Mouse (Mus musculus): Measurements from ENCODE around the gene Dag1. TPM values are rescaled to one million over a fixed set of nuclear protein-coding genes. Genes with fewer than 3 reads are reported as not detected.

The Dag1 gene
- total RNA-seq, 2 experiments from 2014 or later: 5.4 to 12.3 TPM

DNA sequence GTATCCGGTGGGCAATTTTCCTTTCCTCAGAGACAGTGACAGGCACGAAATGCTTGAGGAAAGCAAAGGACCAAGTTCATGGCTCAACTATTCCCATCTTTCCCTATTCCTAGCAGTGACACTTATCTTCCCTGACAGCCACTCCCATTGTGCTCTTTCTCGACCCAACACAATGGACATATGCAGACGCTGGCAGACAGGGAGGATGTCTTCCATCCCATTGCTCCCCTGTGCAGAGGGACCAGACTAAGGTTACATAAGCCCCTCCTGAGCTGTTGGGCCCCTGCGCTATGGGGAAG, 74.3 kb downstream of the Dag1 start:
- ATAC-seq (ENCODE audit: poor library complexity, severe bottlenecking): no peak

DNA sequence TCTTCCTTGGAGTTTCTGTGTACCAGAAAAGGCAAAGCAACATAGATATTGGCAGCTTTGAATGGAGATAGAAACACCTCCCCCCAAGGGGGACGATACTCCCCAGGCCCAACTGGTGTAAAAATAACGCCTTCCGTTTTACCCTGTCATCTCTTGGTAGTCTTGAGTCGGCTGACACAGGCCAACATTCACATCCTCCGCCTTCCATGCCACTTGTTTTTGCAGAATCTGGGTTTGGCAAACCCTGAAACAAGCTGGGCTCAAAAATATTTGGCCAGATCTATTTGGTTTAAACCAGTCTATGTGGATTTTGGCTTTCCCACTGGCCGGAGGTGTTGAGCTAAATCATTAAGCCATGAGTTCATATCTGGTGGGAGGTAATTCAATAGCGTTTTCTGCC, 74.7 kb downstream of the Dag1 start:
- no peak for ATAC-seq (ENCODE audit: poor library complexity, severe bottlenecking)

DNA sequence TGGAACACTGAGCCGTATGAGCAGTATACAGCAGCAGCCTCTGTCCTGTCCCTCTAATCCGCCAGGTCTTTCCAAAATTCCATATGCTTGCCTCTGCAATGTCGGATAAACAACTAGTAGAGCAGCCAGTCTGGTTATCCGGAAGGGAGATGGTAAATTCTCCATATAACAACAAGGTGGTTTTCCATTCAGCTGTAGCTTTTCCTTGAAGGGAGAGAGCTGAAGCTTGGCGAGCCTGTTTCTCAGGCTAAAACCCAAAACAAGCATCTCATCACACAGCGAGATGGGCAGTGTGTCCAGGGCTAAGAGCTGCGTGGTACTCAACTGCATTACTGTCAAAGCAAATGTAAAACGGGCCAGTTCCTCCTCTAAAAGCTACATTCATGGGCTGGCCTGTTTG, 75.2 kb downstream of the Dag1 start:
- no peak for ATAC-seq (ENCODE audit: poor library complexity, severe bottlenecking)

DNA sequence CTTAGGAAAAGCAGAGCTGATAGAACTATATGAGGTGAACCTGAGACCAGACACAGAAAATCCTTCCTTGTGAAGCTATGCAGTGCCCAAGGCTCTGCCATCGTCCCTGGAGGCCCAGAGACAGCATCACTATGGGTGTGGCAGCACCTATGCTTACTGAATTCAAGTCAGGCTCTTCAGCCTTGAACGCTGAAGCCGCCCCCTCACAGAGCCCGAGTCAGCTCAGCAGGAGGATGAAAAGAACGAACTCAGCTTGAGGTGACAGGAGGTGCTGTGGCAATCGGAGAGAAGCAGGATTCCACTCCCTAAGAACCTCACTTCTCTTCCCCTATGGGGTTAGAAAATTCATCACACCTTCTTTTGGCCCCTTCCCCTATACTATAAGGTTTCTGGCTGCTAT, 76.1 kb downstream of the Dag1 start:
- no peak for ATAC-seq (ENCODE audit: poor library complexity, severe bottlenecking)

DNA sequence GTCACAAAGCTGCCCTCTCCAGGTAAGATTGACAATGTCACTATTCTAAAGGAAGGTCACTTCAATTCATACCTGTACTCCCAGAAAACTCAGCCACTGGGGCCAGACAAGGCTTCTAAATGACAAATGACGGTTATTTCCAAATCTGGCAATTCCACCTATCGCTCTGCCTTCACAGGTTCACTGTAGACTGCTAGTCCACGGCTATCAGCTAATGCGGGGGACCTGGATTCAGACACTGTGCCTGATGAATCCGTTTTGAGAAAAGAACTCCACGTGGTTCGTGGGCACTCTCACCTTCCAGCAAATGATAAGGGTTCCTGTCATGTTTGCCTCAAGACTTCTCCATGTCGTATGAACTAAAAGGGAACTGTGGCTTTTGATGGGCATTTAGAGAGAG, 78.0 kb downstream of the Dag1 start:
- no peak for ATAC-seq (ENCODE audit: poor library complexity, severe bottlenecking)

DNA sequence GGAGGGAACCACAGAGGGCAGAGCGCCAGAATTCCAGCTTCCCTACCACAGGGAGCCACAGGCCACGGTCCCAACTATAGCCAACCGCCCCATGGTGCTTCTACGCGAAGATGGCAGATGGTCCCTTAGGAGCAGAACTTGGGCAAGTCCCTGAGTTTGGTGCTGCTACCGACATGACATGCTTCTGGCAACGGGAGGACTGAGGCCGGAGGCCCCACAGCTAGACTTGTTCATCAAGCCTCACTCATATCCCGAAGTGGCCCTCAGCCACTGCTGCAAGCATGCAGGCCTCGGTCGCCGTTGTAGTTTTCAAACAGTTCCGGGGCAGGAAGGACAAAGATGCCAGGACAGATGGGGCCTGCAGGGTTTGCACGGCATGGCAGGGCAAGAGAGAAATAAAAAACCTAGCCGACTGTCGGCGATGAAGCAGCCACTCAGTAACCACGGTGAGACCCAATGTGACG, 80.2 kb downstream of the Dag1 start:
- ATAC-seq (ENCODE audit: poor library complexity, severe bottlenecking): no peak

DNA sequence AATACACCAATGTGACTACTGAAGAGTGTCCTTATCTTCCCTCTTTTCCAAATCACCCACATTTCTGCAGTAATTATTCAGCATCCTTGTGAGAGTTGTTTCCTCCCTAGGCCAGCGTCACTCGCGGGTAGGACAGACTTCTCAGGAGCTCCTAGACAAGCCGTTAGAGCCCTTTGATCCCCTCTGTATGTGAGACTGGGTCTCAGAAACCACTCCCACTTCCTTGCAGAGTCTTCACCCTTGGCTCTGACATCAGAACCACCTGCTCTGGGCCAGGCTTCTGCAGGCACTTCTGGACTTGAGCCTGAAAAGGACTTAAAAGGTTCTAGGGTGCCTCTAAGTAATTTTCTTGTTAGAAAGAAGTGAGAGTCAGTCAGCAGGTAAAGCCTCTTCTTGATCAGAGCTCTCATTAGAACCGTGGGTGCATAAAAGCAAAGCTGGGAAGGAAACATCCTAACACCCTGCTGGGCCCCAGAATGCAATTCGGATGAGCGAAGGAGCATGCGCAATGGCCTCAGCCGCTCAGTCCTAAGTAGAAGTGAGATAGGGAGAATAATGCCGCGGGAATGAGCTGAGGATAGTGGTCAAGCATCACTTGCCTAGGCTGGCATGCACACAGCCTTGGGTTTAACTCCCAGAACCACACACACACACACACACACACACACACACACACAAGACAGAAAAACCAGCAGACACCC, 80.8 kb downstream of the Dag1 start:
- ATAC-seq (ENCODE audit: poor library complexity, severe bottlenecking): no peak

DNA sequence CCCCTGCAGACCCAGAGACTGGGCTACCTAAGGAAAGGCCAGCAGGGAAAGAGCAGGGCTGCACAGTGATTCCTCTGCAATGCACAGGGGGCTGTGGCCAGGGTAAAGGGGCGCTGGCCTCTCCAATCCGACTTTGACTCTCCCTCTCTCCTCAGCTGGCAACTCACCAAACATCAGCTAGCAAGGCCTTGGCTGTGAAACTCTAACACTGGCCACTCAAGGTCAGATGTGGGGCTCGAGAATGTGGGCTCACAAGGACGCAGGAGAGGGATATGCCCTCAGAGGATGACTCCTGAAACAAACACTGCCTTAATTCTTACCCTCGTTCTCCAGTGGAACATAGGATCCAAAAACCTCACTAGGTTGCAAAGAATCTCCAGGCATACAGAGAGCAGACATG, 85.4 kb downstream of the Dag1 start:
- ATAC-seq (ENCODE audit: poor library complexity, severe bottlenecking): no peak

DNA sequence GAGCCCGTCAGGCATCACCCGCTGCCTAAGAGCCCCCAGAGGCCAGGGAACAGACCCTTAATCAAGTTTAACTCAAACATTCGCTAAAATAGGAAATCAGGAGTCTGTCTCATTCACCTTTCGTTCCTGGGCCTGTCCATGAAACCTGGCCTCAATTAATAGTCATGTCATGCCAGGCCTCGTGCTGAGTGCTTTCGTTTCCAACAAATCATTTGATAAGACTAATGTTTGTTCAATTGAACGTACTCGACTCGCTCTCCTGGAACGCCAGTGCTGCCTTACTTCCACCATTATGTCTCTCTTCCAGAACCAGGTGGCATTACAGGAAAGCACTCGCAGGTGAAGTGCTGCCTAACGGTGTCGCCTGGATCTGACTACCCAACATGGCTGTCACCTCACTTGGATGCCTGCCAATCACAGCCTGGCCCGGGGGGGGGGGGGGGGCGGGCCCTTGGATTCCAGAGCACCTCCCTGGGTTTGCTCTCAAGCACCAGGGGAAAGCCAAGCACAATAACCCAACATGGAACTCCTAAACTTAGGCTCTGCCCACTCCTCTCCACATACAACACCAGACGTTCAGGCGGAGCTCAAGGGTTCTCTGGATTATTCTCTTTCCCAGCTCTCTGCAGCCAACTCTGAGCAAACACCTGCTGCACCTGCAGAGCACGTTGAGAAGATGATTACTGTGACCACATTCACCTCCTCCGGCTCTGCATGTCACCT, 88.5 kb downstream of the Dag1 start:
- ATAC-seq (ENCODE audit: poor library complexity, severe bottlenecking): no peak

DNA sequence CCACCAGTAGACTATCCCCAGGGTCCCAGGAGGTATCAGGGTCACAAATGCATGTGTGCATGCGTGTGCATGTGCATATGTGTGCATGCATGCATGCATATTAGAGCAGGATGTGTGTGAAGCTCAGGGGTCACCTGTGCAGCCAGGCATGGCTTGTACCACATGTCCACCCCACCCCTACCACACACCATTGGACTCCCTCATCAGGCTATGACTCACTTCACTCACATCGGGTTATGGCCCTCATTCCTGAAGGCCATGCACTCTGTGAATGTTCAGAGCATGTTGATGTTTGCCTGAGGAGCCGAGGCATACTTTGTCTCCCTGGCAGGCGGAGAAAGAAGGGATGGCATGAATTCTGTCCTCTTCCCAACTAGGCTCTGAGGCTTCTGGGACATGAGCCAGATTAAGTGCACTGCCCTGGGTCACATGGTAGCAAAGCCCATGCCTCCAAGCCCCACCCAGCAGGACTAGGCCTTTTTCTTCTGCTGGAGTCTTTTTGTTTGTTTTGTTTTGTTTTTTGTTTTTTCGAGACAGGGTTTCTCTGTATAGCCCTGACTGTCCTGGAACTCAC, 90.9 kb downstream of the Dag1 start:
- no peak for ATAC-seq (ENCODE audit: poor library complexity, severe bottlenecking)

DNA sequence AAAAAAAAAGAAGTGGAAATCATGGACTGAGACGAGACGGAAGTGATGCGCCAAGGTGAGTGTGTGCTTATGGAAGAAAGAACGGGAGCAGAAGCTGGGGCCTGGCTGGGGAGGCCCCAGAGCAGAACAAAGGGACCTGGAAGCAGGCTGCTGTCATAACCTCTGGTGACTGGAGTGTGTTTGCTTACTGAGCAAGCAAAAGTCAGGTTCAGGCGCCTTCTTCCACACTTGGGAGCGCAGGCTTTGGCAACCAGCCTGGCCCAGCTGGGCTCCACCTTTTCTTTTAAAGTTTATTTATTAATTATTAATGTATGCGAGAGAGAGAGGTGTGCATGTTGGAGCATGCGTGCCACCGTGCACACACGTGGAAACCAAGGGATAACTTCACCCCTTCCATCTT, 94.0 kb downstream of the Dag1 start:
- no peak for ATAC-seq (ENCODE audit: poor library complexity, severe bottlenecking)

DNA sequence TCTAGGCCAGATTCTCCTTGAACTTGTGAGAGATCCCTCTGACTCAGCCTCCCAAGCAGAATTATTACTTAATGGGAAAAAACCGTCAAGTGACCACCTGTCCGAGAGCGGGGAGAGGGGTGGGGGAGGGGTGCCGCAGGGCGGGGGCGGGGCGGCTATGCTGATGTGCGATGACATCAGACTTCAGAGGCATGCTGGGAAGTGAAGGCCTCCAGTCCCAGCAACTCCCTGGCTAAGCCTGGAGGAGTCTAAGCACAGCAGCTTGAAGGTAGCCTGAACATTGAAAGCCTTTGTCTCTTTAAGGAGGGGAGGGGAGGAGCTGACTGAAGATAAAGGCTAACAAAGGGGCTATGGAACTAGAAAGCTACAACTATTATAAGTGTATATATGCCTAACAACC, 98.6 kb downstream of the Dag1 start:
- ATAC-seq (ENCODE audit: poor library complexity, severe bottlenecking): no peak

DNA sequence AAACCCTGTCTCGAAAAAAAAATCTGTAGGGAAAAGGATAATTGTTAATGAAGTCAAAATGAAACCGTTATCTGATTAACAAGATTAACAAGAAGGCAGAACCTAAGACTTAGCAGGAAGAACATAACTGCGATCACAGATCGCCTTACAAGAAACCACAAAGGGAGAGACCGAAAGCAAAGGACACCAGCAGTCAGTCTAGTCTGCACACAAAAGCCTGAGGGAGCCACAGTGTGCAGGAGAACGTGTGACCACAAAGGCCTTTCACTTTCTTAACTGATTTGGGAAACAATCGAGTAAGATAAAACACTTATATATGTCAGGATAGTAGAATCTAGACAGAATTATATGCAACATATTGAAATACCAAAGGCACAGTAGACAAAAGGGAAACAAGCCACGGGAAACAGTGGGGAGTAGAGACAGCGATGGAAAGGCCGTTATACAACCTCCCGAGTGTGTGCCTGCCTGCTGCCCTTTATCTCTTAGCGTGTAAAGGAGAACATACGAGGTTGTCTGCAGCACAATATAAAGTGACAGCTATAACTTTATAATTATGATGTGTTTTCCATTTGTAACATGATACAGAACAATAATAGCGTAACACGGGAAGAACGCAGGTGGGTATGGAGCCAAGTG, 100.0 kb downstream of the Dag1 start:
- peak; percentile 38; the same call in 1 of the 2 replicates for ATAC-seq (ENCODE audit: poor library complexity, severe bottlenecking)

DNA sequence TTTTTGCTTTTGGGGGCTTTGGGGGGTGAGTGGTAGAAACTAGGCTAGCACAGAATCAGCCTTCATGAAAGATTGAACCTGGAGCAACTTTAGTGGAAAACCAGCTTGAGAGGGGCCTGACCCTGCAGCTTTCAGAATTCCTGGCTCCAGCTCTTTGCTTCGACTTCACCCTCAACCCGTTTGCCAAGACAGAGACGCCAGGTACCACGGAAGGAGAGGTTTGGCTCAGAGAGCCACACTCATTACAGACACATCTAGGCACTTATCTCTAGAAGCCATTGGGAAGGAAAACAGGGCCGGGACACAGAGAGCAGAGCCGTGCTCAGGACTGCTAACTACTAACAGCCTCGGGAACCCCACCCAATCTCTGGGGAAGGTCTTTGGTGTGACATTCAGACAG, 105.9 kb downstream of the Dag1 start:
- ATAC-seq (ENCODE audit: poor library complexity, severe bottlenecking): no peak

DNA sequence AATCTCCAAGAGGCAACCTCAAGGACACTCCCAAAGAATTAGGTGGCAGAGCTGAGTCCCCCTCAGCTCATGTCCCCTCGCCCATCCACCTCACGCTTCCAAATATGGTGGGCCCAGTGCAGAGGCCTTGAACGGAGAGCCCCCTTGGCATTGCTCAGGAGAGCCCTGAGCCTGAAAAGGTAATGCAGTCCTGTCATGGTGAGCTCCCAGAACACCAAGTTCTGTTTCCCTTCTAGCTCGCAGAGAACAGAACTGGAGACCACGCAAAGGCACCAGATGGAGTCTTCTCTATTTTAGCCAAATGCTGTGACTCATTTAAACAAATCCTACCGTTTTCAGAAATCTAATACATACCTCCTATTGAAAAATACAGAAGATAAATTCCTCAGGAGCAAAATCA, 106.3 kb downstream of the Dag1 start:
- ATAC-seq (ENCODE audit: poor library complexity, severe bottlenecking): no peak

DNA sequence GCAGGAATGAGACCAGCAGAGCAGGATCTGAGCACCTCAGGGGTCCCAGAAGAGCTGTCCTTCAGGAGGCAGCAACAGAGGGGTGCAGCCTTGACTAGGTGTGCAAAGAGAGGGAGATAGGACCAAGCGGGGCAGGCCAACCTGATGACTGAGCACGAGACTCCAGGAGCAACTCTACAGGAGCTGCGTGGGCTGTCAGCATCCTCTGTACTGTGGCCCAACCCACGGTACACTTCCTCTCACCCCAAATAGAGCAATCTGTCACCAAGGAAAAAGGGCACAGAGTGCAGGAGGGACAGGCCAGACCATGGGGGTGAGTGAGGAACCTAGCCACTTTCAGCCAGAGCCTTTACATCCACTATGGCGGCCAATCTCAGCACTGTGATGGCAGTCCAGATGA, 107.0 kb downstream of the Dag1 start:
- no peak for ATAC-seq (ENCODE audit: poor library complexity, severe bottlenecking)

DNA sequence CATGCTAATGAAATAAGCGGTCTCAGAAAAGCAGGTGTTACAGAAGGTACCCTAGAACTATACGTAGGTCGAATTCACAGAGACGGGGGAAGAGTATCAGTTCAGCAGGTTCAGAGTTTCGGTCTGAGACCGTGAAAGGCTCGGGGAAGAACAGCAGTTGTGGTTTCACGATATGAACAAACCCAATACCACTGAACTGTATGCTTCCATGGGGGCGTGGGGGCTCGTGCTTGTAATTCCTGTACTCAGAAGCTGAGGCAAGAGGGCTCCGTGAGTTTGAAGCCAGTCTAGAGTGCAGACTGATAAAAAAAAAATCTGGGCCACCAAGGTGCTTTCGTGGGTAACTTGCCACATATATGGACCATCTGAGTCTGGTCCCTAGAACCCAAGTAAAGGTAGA, 108.9 kb downstream of the Dag1 start:
- ATAC-seq (ENCODE audit: poor library complexity, severe bottlenecking): no peak

Other genes with a start within 250 kb of the Dag1 start
- 6.4 and 6.9 TPM in 2 replicates for gene Gmppb, start 214.7 kb downstream of the Dag1 start, total RNA-seq (2015)
- 14.0 and 19.1 TPM in 2 replicates for gene Gmppb, start 214.7 kb downstream of the Dag1 start, total RNA-seq (2017)
- gene Amigo3, start 210.8 kb downstream of the Dag1 start, total RNA-seq (2015): 1.2 and 1.5 TPM in 2 replicates
- 2.0 and 2.6 TPM in 2 replicates for gene Amigo3, start 210.8 kb downstream of the Dag1 start, total RNA-seq (2017)
- gene Mst1, start 183.5 kb downstream of the Dag1 start, total RNA-seq (2015): 0.69 TPM in 1 of 2 replicates, not detected in the other
- not detected in 2 replicates for gene Mst1, start 183.5 kb downstream of the Dag1 start, total RNA-seq (2017)
- 27.8 and 30.7 TPM in 2 replicates for gene Rnf123, start 180.6 kb downstream of the Dag1 start, total RNA-seq (2015)
- 20.9 and 21.1 TPM in 2 replicates for gene Rnf123, start 180.6 kb downstream of the Dag1 start, total RNA-seq (2017)
- gene Apeh, start 169.4 kb downstream of the Dag1 start, total RNA-seq (2015): 37.9 and 41.0 TPM in 2 replicates
- gene Apeh, start 169.4 kb downstream of the Dag1 start, total RNA-seq (2017): 56.9 and 61.8 TPM in 2 replicates
- gene Bsn, start 73.6 kb downstream of the Dag1 start, total RNA-seq (2015): 0.91 and 1.5 TPM in 2 replicates
- 0.37 and 0.62 TPM in 2 replicates for gene Bsn, start 73.6 kb downstream of the Dag1 start, total RNA-seq (2017)
- gene Nicn1, start 26.5 kb upstream of the Dag1 start, total RNA-seq (2015): 3.9 and 4.3 TPM in 2 replicates
- gene Nicn1, start 26.5 kb upstream of the Dag1 start, total RNA-seq (2017): 2.6 and 3.6 TPM in 2 replicates
- gene Amt, start 32.9 kb upstream of the Dag1 start, total RNA-seq (2015): 0.71 TPM in 1 of 2 replicates, not detected in the other
- gene Amt, start 32.9 kb upstream of the Dag1 start, total RNA-seq (2017): 0.11 TPM in 1 of 2 replicates, not detected in the other
- 468 and 473 TPM in 2 replicates for gene Rhoa, start 42.2 kb upstream of the Dag1 start, total RNA-seq (2015)
- gene Rhoa, start 42.2 kb upstream of the Dag1 start, total RNA-seq (2017): 585 and 627 TPM in 2 replicates
- 16.5 and 23.8 TPM in 2 replicates for gene Tcta, start 42.2 kb upstream of the Dag1 start, total RNA-seq (2015)
- gene Tcta, start 42.2 kb upstream of the Dag1 start, total RNA-seq (2017): 6.2 and 8.4 TPM in 2 replicates
- 2,393 and 2,822 TPM in 2 replicates for gene Gpx1, start 74.9 kb upstream of the Dag1 start, total RNA-seq (2015)
- 1,668 and 1,978 TPM in 2 replicates for gene Gpx1, start 74.9 kb upstream of the Dag1 start, total RNA-seq (2017)
- 144 and 148 TPM in 2 replicates for gene Usp4, start 83.9 kb upstream of the Dag1 start, total RNA-seq (2015)
- 75.0 and 78.7 TPM in 2 replicates for gene Usp4, start 83.9 kb upstream of the Dag1 start, total RNA-seq (2017)
- 0.47 and 0.98 TPM in 2 replicates for gene 1700102P08Rik, start 128.8 kb upstream of the Dag1 start, total RNA-seq (2015)
- 1.4 and 3.0 TPM in 2 replicates for gene 1700102P08Rik, start 128.8 kb upstream of the Dag1 start, total RNA-seq (2017)
- not detected in 2 replicates for gene Ccdc36, start 164.5 kb upstream of the Dag1 start, total RNA-seq (2015)
- 0.15 and 0.28 TPM in 2 replicates for gene Ccdc36, start 164.5 kb upstream of the Dag1 start, total RNA-seq (2017)
- gene BC048562, start 172.5 kb upstream of the Dag1 start, total RNA-seq (2015): not detected in 2 replicates
- gene BC048562, start 172.5 kb upstream of the Dag1 start, total RNA-seq (2017): not detected in 2 replicates
- gene Ccdc71, start 196.6 kb upstream of the Dag1 start, total RNA-seq (2015): 26.7 and 29.4 TPM in 2 replicates
- 10.9 and 12.8 TPM in 2 replicates for gene Ccdc71, start 196.6 kb upstream of the Dag1 start, total RNA-seq (2017)
- gene Klhdc8b, start 197.6 kb upstream of the Dag1 start, total RNA-seq (2015): 0.16 and 0.33 TPM in 2 replicates
- 1.0 and 1.3 TPM in 2 replicates for gene Klhdc8b, start 197.6 kb upstream of the Dag1 start, total RNA-seq (2017)
- 0.13 and 0.73 TPM in 2 replicates for gene Lamb2, start 215.8 kb upstream of the Dag1 start, total RNA-seq (2015)
- gene Lamb2, start 215.8 kb upstream of the Dag1 start, total RNA-seq (2017): 0.33 and 0.37 TPM in 2 replicates
- gene Usp19, start 226.6 kb upstream of the Dag1 start, total RNA-seq (2015): 29.3 and 33.2 TPM in 2 replicates
- 34.8 and 36.3 TPM in 2 replicates for gene Usp19, start 226.6 kb upstream of the Dag1 start, total RNA-seq (2017)
- gene Qars, start 243.7 kb upstream of the Dag1 start, total RNA-seq (2015): 120 and 137 TPM in 2 replicates
- 130 and 144 TPM in 2 replicates for gene Qars, start 243.7 kb upstream of the Dag1 start, total RNA-seq (2017)